Mouse (Mus musculus) heart, postnatal 0 days (tissue): ENCODE measurements around the gene Hist1h4c.

Experiments used
- CTCF ChIP-seq: IDR thresholded peaks from 2 replicates; pipeline ENCODE4 v1.5.1; 2016; ENCODE audit warnings: antibody characterized with exemption, control low read depth, low read depth
- EP300 ChIP-seq: IDR thresholded peaks from 2 replicates; pipeline ENCODE4 v1.6.1; 2016; ENCODE audit warnings: antibody characterized with exemption, low read depth

GRCm38 (mm10) chr13:23739922-23740252 is 41.6 kb upstream of the Hist1h4c start:
- no peak for TF ChIP-seq CTCF
- TF ChIP-seq EP300, result no peak; the same call in 1 of the 2 replicates
